ENCODE assay signal across 9 mouse cellular contexts in the genomic region with DNA sequence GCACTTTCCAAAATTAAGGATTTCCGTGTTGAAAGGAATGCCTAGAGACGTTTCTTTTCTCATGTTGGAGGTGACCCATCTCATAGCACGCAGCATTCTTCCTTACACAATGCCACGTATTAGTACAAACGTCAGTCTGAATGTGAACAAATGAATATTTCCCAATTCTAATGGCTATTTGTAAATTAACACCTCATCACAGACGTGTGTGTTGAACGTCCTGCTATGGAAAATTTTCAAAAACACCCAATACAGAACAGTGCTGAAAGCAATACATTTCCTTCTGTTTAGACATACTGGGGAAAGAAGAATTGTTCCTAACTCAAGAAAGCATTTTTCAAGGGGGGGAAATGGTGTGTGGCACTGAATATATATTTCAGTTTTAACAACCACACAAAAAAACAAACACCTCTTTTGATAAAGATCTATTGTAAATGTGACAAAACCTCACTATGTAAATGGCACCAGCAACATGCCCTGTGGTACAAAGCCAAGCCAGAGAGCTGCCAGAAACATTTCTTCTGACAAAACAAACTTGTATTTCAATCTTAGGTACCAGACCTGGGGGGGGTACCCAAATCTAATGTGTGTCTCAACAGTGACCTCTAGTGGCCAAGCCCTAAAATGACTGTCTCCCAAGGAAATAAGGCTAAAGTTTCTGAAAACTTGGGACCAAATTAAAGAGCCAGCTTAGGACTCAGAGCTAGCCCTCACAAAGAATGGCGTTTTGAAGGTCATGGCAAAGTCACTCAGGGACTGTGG. TPM values are rescaled to one million over a fixed set of nuclear protein-coding genes. Genes with fewer than 3 reads are reported as not detected.
DNase-seq lines count a peak whose midpoint lies in the region; ATAC-seq lines count a peak whose summit lies in the region.
"Had no signal": no experiment of that assay in that cellular context is flagged by ENCODE, and none has a peak within 500 bp of the region (broad histone marks: within the 10 kb centered on the region; RNA-seq: fewer than 3 reads in every experiment).

No protein-coding gene starts in this region.

- H3K4me2 ChIP-seq in forebrain, embryonic 12.5 days: no peak overlapping the region
- H3K4me2 ChIP-seq in limb, embryonic 11.5 days (ENCODE audit: low read depth, severe bottlenecking): no peak overlapping the region
- no peak overlapping the region for H3K4me2 ChIP-seq in neural tube, embryonic 11.5 days (ENCODE audit: low read depth)
- H3K4me2 ChIP-seq: heart, embryonic 13.5 days had no signal

- no peaks in the 10 kb centered on the region for H3K9me3 ChIP-seq in forebrain, embryonic 12.5 days
- H3K9me3 ChIP-seq in limb, embryonic 11.5 days (ENCODE audit: control insufficient read depth, low read length): no peaks in the 10 kb centered on the region
- H3K9me3 ChIP-seq in neural tube, embryonic 11.5 days (ENCODE audit: control insufficient read depth, low read length): no peaks in the 10 kb centered on the region
- H3K9me3 ChIP-seq: heart, embryonic 13.5 days had no signal

- DNase-seq in urinary bladder, postnatal 36 days (ENCODE audit: low spot score in 2 of 2): peak; percentile 11 to 26
- DNase-seq in urinary bladder, postnatal 10 days (ENCODE audit: low spot score): no peak
- DNase-seq in brain, adult 2 months (ENCODE audit: low read depth, low spot score): peak; percentile 79
- DNase-seq in limb, embryonic 11.5 days (ENCODE audit: low spot score): peak; percentile 66
- DNase-seq in neural tube, embryonic 11.5 days (ENCODE audit: low spot score): peak; percentile 28
- DNase-seq in yolk sac, embryonic 10.5 days (ENCODE audit: low spot score): peak; percentile 13

- no peaks in the 10 kb centered on the region for H3K27me3 ChIP-seq in forebrain, embryonic 12.5 days
- H3K27me3 ChIP-seq in limb, embryonic 11.5 days (ENCODE audit: control insufficient read depth, insufficient read depth, low read length): no peaks in the 10 kb centered on the region
- no peaks in the 10 kb centered on the region for H3K27me3 ChIP-seq in neural tube, embryonic 11.5 days (ENCODE audit: control insufficient read depth, insufficient read depth, low read length)
- H3K27me3 ChIP-seq: heart, embryonic 13.5 days had no signal

- ATAC-seq in forebrain, embryonic 12.5 days (ENCODE audit: low FRiP score): 0 out of 2 replicates have a peak, but pooled peaks have one; percentile 31
- ATAC-seq in inflammation-experienced regulatory T-cells, adult 6 months: peak; percentile 60
- ATAC-seq in limb, embryonic 11.5 days (ENCODE audit: insufficient number of reproducible peaks, low FRiP score, low TSS enrichment, low read depth): no peak
- no peak for ATAC-seq in neural tube, embryonic 11.5 days (ENCODE audit: insufficient read depth, low FRiP score, low TSS enrichment)

- H3K36me3 ChIP-seq in forebrain, embryonic 12.5 days (replicated peaks): no peaks in the 10 kb centered on the region
- H3K36me3 ChIP-seq in limb, embryonic 11.5 days (ENCODE audit: control insufficient read depth, insufficient read depth, low read length): no peaks in the 10 kb centered on the region
- H3K36me3 ChIP-seq in neural tube, embryonic 11.5 days (ENCODE audit: control insufficient read depth, insufficient read depth, low read length): no peaks in the 10 kb centered on the region

- 72% methylated on average over 8 of the region's 8 CpGs for WGBS in forebrain, embryonic 12.5 days
- 63% methylated on average over 8 of the region's 8 CpGs for WGBS in limb, embryonic 11.5 days
- 75% methylated on average over 8 of the region's 8 CpGs for whole genome bisulfite sequencing in neural tube, embryonic 11.5 days

- H3K9ac ChIP-seq in forebrain, embryonic 12.5 days: no peak overlapping the region
- H3K9ac ChIP-seq in limb, embryonic 11.5 days (ENCODE audit: low read length): no peak overlapping the region
- no peak overlapping the region for H3K9ac ChIP-seq in neural tube, embryonic 11.5 days (ENCODE audit: low read length)
- H3K9ac ChIP-seq: heart, embryonic 13.5 days had no signal

- H3K4me1 ChIP-seq in forebrain, embryonic 12.5 days: 0 out of 2 replicates have a peak, but pooled peaks cover 3% of the 10 kb centered on the region
- H3K4me1 ChIP-seq in limb, embryonic 11.5 days (ENCODE audit: control insufficient read depth, insufficient read depth, low read length): peaks cover 12% of the 10 kb centered on the region
- H3K4me1 ChIP-seq in neural tube, embryonic 11.5 days (ENCODE audit: control insufficient read depth, insufficient read depth, low read length): peaks cover 4% of the 10 kb centered on the region; the same call in 1 of the 2 replicates

- H3K4me3 ChIP-seq in forebrain, embryonic 12.5 days (replicated peaks): no peak overlapping the region
- H3K4me3 ChIP-seq in limb, embryonic 11.5 days (ENCODE audit: low read depth, low read length): no peak overlapping the region
- H3K4me3 ChIP-seq in neural tube, embryonic 11.5 days (ENCODE audit: low read depth, low read length): no peak overlapping the region
- H3K4me3 ChIP-seq: heart, embryonic 13.5 days had no signal

- H3K27ac ChIP-seq in forebrain, embryonic 12.5 days: no peak overlapping the region
- no peak overlapping the region for H3K27ac ChIP-seq in limb, embryonic 11.5 days (replicated peaks; ENCODE audit: low read depth, low read length)
- no peak overlapping the region for H3K27ac ChIP-seq in neural tube, embryonic 11.5 days (ENCODE audit: low read depth, low read length)
- H3K27ac ChIP-seq: heart, embryonic 13.5 days had no signal

RNA-seq across cellular contexts. Expression of gene Rsu1, which starts 33.9 kb away (rescaled TPM):
- 59.8 and 65.0 TPM in 2 replicates for polyA plus RNA-seq in forebrain, embryonic 12.5 days (2016; fragmentation: Nextera tagmentation; extraction: Ambion mirVana)
- 10 to 100 TPM; 57.8 to 69.9 (median 69.4) TPM for polyA plus RNA-seq in inflammation-experienced regulatory T-cells, adult 6 months (2017; shearing (Covaris generic))
- polyA plus RNA-seq in limb, embryonic 11.5 days (2014; fragmentation: Nextera tagmentation; extraction: Ambion mirVana): 95.0 and 98.8 TPM in 2 replicates
- 73.1 and 75.3 TPM in 2 replicates for polyA plus RNA-seq in neural tube, embryonic 11.5 days (2014; fragmentation: Nextera tagmentation; extraction: Ambion mirVana)

Comparison
In these comparisons a context has a peak if more than half of its experiments do, and no peak if none do; other contexts are left out.
1. ATAC-seq: peak in forebrain, embryonic 12.5 days (single experiment) and inflammation-experienced regulatory T-cells, adult 6 months (single experiment); none in limb, embryonic 11.5 days (single experiment) and neural tube, embryonic 11.5 days (single experiment).